Mouse (Mus musculus) cortical plate, adult 2 months (tissue): ENCODE data around the gene Slc22a1. TPM values are rescaled to one million over a fixed set of nuclear protein-coding genes. Genes with fewer than 3 reads are reported as not detected.

Source experiments
- H3K27ac ChIP-seq: fragments of 200-500 bp; 2 replicates; pipeline ENCODE4 v1.5.1; 2012; ENCODE audit warnings: low read length, control low read depth, inconsistent platforms; ENCODE audit not compliant: insufficient read depth
- H3K4me1 ChIP-seq: fragments of 200-500 bp; 2 replicates; pipeline ENCODE4 v1.6.1; 2011; ENCODE audit warnings: low read length; ENCODE audit not compliant: control insufficient read depth, insufficient read depth
- H3K4me3 ChIP-seq: fragments of 200-500 bp; 2 replicates; pipeline ENCODE4 v1.5.1; 2011; ENCODE audit warnings: mild to moderate bottlenecking, low read length, control low read depth; ENCODE audit not compliant: insufficient read depth
- CTCF ChIP-seq: fragments of 200-500 bp; IDR thresholded peaks from 2 replicates; pipeline ENCODE4 v1.5.1; 2011; ENCODE audit warnings: mild to moderate bottlenecking, control low read depth, low read length; ENCODE audit not compliant: insufficient read depth; ENCODE audit errors: extremely low read depth
- POLR2A ChIP-seq: fragments of 200-500 bp; IDR thresholded peaks from 2 replicates; pipeline ENCODE4 v1.6.1; 2011; ENCODE audit warnings: mild to moderate bottlenecking, low read length, control low read depth; ENCODE audit not compliant: insufficient read depth; ENCODE audit errors: extremely low read depth
- polyA plus RNA-seq: library from polyadenylated mRNA; depleted of rRNA; stranded (reverse); fragments of >200 nt; gene quantifications from 2 replicates; pipeline ENCODE4 v1.2.3, GENCODE M21; 2012; rRNA removed

The Slc22a1 gene
- polyA plus RNA-seq, 1 experiment: 0.90 TPM

DNA sequence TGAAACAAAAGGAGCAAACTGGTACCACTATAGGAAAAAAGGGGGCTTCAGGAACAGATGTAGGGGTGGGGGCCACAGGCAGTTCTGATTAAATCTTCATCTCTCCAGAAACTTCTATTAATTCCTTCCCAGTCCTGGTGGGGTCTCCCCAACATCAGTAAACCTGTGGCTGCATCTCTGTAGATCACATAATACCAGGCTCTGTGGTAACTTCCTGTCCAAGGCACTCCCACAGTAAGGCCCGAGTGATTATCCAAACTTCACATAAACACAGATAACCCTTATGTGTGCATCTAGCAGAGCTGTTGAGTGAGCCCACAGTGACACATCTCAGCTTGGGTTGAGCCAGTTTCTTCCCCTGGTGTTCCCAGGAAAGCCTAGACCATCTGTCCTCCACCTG, 69.0 kb downstream of the Slc22a1 start:
- Histone ChIP-seq H3K4me3 (no peak overlapping the region), H3K27ac (no peak overlapping the region), H3K4me1 (no peaks in the 10 kb centered on the region)
- no peak for TF ChIP-seq POLR2A
- no peak for TF ChIP-seq CTCF

Other genes starting within 250 kb of the Slc22a1 start
- 0.95 and 1.5 TPM in 2 replicates for gene Slc22a3, start 168.1 kb downstream of the Slc22a1 start, polyA plus RNA-seq
- 1.0 and 1.2 TPM in 2 replicates for gene Slc22a2, start 91.7 kb downstream of the Slc22a1 start, polyA plus RNA-seq
- 10.9 and 11.1 TPM in 2 replicates for gene Igf2r, start 93.8 kb upstream of the Slc22a1 start, polyA plus RNA-seq
- gene Mas1, start 192.3 kb upstream of the Slc22a1 start, polyA plus RNA-seq: 35.7 and 39.1 TPM in 2 replicates
- 0.13 and 0.21 TPM in 2 replicates for gene Mrgprh, start 200.2 kb upstream of the Slc22a1 start, polyA plus RNA-seq
- gene Pnldc1, start 234.4 kb upstream of the Slc22a1 start, polyA plus RNA-seq: 2.9 and 4.1 TPM in 2 replicates
- gene Tcp1, start 239.9 kb upstream of the Slc22a1 start, polyA plus RNA-seq: 135 and 140 TPM in 2 replicates
- 56.3 and 58.0 TPM in 2 replicates for gene Mrpl18, start 240.5 kb upstream of the Slc22a1 start, polyA plus RNA-seq